Mouse (Mus musculus) heart, embryonic 14.5 days (tissue): ENCODE measurements around the gene Ptprs. TPM values are rescaled to one million over a fixed set of nuclear protein-coding genes. Genes with fewer than 3 reads are reported as not detected.
A peak's percentile ranks its signal among the peaks of the same experiment; 100 is the strongest.

Source experiments
- ATAC-seq: fragments of 200-750 bp; cut with Nextera tagmentation; 2 replicates; pipeline ENCODE4 v1.8.0; 2017; ENCODE audit warnings: low read depth, moderate TSS enrichment; ENCODE audit not compliant: insufficient number of reproducible peaks, insufficient read depth, low FRiP score
- H3K27ac ChIP-seq, 2 experiments: fragments of 200-500 bp in 1 of 2; fragments of 300-500 bp in 1 of 2; sonication (generic) in 1 of 2; replicated peaks in 1 of 2; 2 replicates each; pipeline ENCODE4 v1.5.1; 2012 to 2014; ENCODE audit warnings: low read depth in 2 of 2, low read length in 2 of 2, control low read depth in 1 of 2, mild to moderate bottlenecking in 1 of 2, mixed read lengths in 1 of 2; ENCODE audit not compliant: control insufficient read depth in 1 of 2, insufficient read depth in 1 of 2
- H3K27me3 ChIP-seq: fragments of 300-500 bp; sonication (generic); 2 replicates; pipeline ENCODE4 v1.6.1; 2014; ENCODE audit warnings: mild to moderate bottlenecking, low read length, control low read depth; ENCODE audit not compliant: control insufficient read depth, insufficient read depth
- H3K36me3 ChIP-seq: fragments of 300-500 bp; sonication (generic); 2 replicates; pipeline ENCODE4 v1.6.1; 2014; ENCODE audit warnings: mild to moderate bottlenecking, control low read depth, low read length, mixed read lengths; ENCODE audit not compliant: control insufficient read depth, insufficient read depth
- H3K4me1 ChIP-seq, 2 experiments: fragments of 200-500 bp in 1 of 2; fragments of 300-500 bp in 1 of 2; sonication (generic) in 1 of 2; 2 replicates each; pipeline ENCODE4 v1.6.1; 2012 to 2014; ENCODE audit warnings: low read length in 2 of 2, control low read depth in 1 of 2, mixed read lengths in 1 of 2; ENCODE audit not compliant: control insufficient read depth in 2 of 2, insufficient read depth in 2 of 2
- H3K4me2 ChIP-seq: fragments of 300-500 bp; sonication (generic); 2 replicates; pipeline ENCODE4 v1.6.1; 2014; ENCODE audit warnings: mild to moderate bottlenecking, low read length
- H3K4me3 ChIP-seq, 2 experiments: fragments of 200-500 bp in 1 of 2; fragments of 300-500 bp in 1 of 2; sonication (generic) in 1 of 2; 2 replicates each; pipeline ENCODE4 v1.5.1; 2012 to 2014; ENCODE audit warnings: low read length in 2 of 2, mild to moderate bottlenecking in 2 of 2, control low read depth in 1 of 2, low read depth in 1 of 2, moderate library complexity in 1 of 2; ENCODE audit not compliant: control insufficient read depth in 1 of 2, insufficient read depth in 1 of 2
- H3K9ac ChIP-seq: fragments of 300-500 bp; sonication (generic); 2 replicates; pipeline ENCODE4 v1.6.1; 2014; ENCODE audit warnings: mild to moderate bottlenecking, low read length
- H3K9me3 ChIP-seq: fragments of 300-500 bp; sonication (generic); 2 replicates; pipeline ENCODE4 v1.6.1; 2016; ENCODE audit warnings: low read length, control low read depth; ENCODE audit not compliant: control insufficient read depth
- WGBS: fragments of 180-500 bp; shearing (Covaris S2); extraction: QIAGEN DNeasy Blood & Tissue Kit; methylation state at CpG from one replicate; pipeline ENCODE4 v1.1.7; 2014; 5-methylcytosine and 5-hydroxymethylcytosine counted together
- polyA plus RNA-seq: library from polyadenylated mRNA; unstranded; fragments of >200 nt; fragmentation: Nextera tagmentation; extraction: Ambion mirVana; gene quantifications from 2 replicates; pipeline ENCODE4 v1.2.1, GENCODE M21; 2014

Gene Ptprs
- polyA plus RNA-seq, 1 experiment from 2014 or later, result 60.1 TPM

- H3K4me1 ChIP-seq, result peaks cover 21 to 27% of the 10 kb centered on the region in 2 experiments
- ATAC-seq, result peak; percentile 92
- no peaks in the 10 kb centered on the region for H3K9me3 ChIP-seq
- peak overlapping the region; percentile 71 to 73 for H3K4me3 ChIP-seq
- peak overlapping the region; percentile 90 for H3K9ac ChIP-seq
- peak overlapping the region; percentile 96 to 97 for H3K27ac ChIP-seq
- peak overlapping the region; percentile 98 for H3K4me2 ChIP-seq
- peaks cover 15% of the 10 kb centered on the region for H3K36me3 ChIP-seq
- no peaks in the 10 kb centered on the region for H3K27me3 ChIP-seq
- WGBS, result under 1% methylated on average over 76 of the region's 77 CpGs
Measured at GRCm38 (mm10) chr17:56461771-56462743, 14.2 kb downstream of the Ptprs start.

- Histone ChIP-seq H3K27me3 (no peaks in the 10 kb centered on the region), H3K9ac (peak overlapping the region; percentile 90), H3K9me3 (no peaks in the 10 kb centered on the region), H3K4me1 (peaks cover 21 to 27% of the 10 kb centered on the region in 2 experiments), H3K36me3 (peaks cover 26% of the 10 kb centered on the region), H3K4me2 (peak overlapping the region; percentile 98), H3K27ac (peak overlapping the region in 1 of 2 experiments; percentile 97; a peak in 2 of 4 replicates), H3K4me3 (peak overlapping the region; percentile 71 to 73)
- no peak for ATAC-seq
- WGBS, result 23% methylated on average over 6 of the region's 6 CpGs
Measured at GRCm38 (mm10) chr17:56460876-56461275, 15.4 kb downstream of the Ptprs start.

GRCm38 (mm10) chr17:56457442-56457841 lies 18.8 kb downstream of the Ptprs start:
- H3K4me3 ChIP-seq, result no peak overlapping the region
- H3K27ac ChIP-seq, result no peak overlapping the region
- 93% methylated on average over 1 of the region's 1 CpGs for WGBS
- peaks cover 19 to 21% of the 10 kb centered on the region in 2 experiments for H3K4me1 ChIP-seq
- H3K4me2 ChIP-seq, result no peak overlapping the region
- no peak overlapping the region for H3K9ac ChIP-seq
- no peaks in the 10 kb centered on the region for H3K9me3 ChIP-seq
- peaks cover 57% of the 10 kb centered on the region for H3K36me3 ChIP-seq
- H3K27me3 ChIP-seq, result no peaks in the 10 kb centered on the region
- ATAC-seq, result no peak

DNA sequence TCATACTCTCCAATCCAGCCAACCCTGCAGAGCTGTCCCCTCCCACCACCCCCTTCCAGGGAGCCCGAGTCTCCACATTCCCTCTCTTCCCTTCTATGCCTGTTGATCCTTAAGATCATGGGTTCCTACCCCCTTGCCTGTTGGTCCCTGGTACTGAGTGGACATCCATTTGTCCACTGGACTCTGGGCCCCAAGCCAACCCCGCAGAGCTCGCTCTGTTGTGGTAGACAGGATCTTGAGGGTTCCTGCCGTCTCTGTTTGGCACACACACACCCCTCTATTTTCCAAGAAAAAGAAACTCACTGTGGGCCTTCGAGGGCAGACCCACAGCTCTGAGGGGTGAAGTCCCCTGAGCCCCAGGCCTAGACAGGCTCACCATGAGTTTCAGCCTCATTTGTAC lies 19.9 kb downstream of the Ptprs start:
- H3K9ac ChIP-seq, result no peak overlapping the region

GRCm38 (mm10) chr17:56453689-56454088 lies 22.6 kb downstream of the Ptprs start:
- H3K4me2 ChIP-seq, result no peak overlapping the region
- no peak overlapping the region for H3K9ac ChIP-seq
- peaks cover 92% of the 10 kb centered on the region for H3K36me3 ChIP-seq
- no peaks in the 10 kb centered on the region for H3K27me3 ChIP-seq
- 89% methylated on average over 4 of the region's 4 CpGs for WGBS
- peaks cover 3 to 6% of the 10 kb centered on the region in 2 experiments; a peak in 3 of 4 replicates for H3K4me1 ChIP-seq
- no peak for ATAC-seq
- no peak overlapping the region for H3K4me3 ChIP-seq
- H3K27ac ChIP-seq, result 0 out of 4 replicates have a peak overlapping the region, but pooled peaks of 1 of the 2 experiments have one; percentile 15
- no peaks in the 10 kb centered on the region for H3K9me3 ChIP-seq

More for the DNA sequence above, 19.9 kb downstream of the Ptprs start:
- no peaks in the 10 kb centered on the region for H3K27me3 ChIP-seq
- no peak overlapping the region for H3K27ac ChIP-seq
- ATAC-seq, result no peak
- peaks cover 19% of the 10 kb centered on the region in 2 experiments for H3K4me1 ChIP-seq
- no peak overlapping the region for H3K4me2 ChIP-seq
- WGBS, result 72% methylated on average over 5 of the region's 5 CpGs
- H3K4me3 ChIP-seq, result no peak overlapping the region
- no peaks in the 10 kb centered on the region for H3K9me3 ChIP-seq
- H3K36me3 ChIP-seq, result peaks cover 68% of the 10 kb centered on the region

DNA sequence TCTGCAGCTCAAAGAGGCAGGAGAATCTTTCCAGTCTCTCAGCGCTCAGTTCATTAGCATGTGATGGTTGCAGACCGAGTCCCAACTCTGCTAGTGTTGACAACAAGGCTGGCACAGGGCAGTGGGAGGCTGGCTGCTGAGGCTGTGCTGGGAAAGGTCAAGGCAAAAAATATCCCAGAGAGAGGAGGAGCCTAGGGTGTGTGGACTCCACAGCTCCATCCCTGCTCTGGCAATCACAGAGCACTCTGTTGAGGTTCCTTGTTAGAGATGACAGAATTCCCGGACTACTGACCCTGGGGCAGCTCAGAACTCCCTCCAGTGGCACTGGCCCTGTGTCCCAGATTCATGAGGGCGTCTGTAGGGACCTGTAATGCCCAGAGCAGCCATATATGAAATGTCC lies 23.0 kb downstream of the Ptprs start:
- Histone ChIP-seq H3K27ac (peak overlapping the region in 1 of 2 experiments; percentile 56; a peak in 1 of 4 replicates), H3K4me1 (peaks cover 3 to 6% of the 10 kb centered on the region in 2 experiments; a peak in 2 of 4 replicates), H3K36me3 (peaks cover 96% of the 10 kb centered on the region), H3K9ac (no peak overlapping the region), H3K4me3 (no peak overlapping the region), H3K9me3 (no peaks in the 10 kb centered on the region), H3K4me2 (no peak overlapping the region), H3K27me3 (no peaks in the 10 kb centered on the region)
- peak; percentile 57; the same call in 1 of the 2 replicates for ATAC-seq
- 46% methylated on average over 4 of the region's 4 CpGs for WGBS

- no peak overlapping the region for H3K27ac ChIP-seq
- no peak for ATAC-seq
- no peaks in the 10 kb centered on the region for H3K9me3 ChIP-seq
- peaks cover 88% of the 10 kb centered on the region for H3K36me3 ChIP-seq
- no peak overlapping the region for H3K4me3 ChIP-seq
- no peaks in the 10 kb centered on the region for H3K27me3 ChIP-seq
- peaks cover 0 to 9% of the 10 kb centered on the region in 2 experiments; a peak in 2 of 4 replicates for H3K4me1 ChIP-seq
- no peak overlapping the region for H3K9ac ChIP-seq
- whole genome bisulfite sequencing, result 82% methylated on average over 2 of the region's 2 CpGs
- H3K4me2 ChIP-seq, result no peak overlapping the region
Measured at GRCm38 (mm10) chr17:56447716-56448115, 28.6 kb downstream of the Ptprs start.
